Mouse (Mus musculus) kidney, embryonic 14.5 days (tissue): ENCODE measurements at regions not wholly inside any gene's neighbourhood (a gene's known extent, or its start where the extent isn't known, plus 50 kb on each side); places are given as distances from the start of the nearest gene placed in this dataset.

Source experiments
- ATAC-seq: fragments of 200-750 bp; cut with Nextera tagmentation; 2 replicates; pipeline ENCODE4 v1.8.0; 2017; ENCODE audit warnings: moderate number of reproducible peaks, mild to moderate bottlenecking, moderate TSS enrichment, moderate library complexity; ENCODE audit not compliant: low FRiP score, low TSS enrichment
- H3K27ac ChIP-seq: fragments of 300-500 bp; sonication (generic); 2 replicates; pipeline ENCODE4 v1.5.1; 2014; ENCODE audit warnings: low read depth, mild to moderate bottlenecking, low read length, moderate library complexity, mixed read lengths
- H3K27me3 ChIP-seq: fragments of 300-500 bp; sonication (generic); 2 replicates; pipeline ENCODE4 v1.6.1; 2014; ENCODE audit warnings: mild to moderate bottlenecking, low read length; ENCODE audit not compliant: control insufficient read depth, insufficient read depth
- H3K36me3 ChIP-seq: fragments of 300-500 bp; sonication (generic); 2 replicates; pipeline ENCODE4 v1.6.1; 2014; ENCODE audit warnings: low read length, mixed read lengths; ENCODE audit not compliant: control insufficient read depth, insufficient read depth
- H3K4me1 ChIP-seq: fragments of 300-500 bp; sonication (generic); 2 replicates; pipeline ENCODE4 v1.6.1; 2014; ENCODE audit warnings: low read length, mixed read lengths; ENCODE audit not compliant: control insufficient read depth, insufficient read depth
- H3K4me2 ChIP-seq: fragments of 300-500 bp; sonication (generic); replicated peaks from 2 replicates; pipeline ENCODE4 v1.6.1; 2014; ENCODE audit warnings: low read depth, mild to moderate bottlenecking, low read length
- H3K4me3 ChIP-seq: fragments of 300-500 bp; sonication (generic); 2 replicates; pipeline ENCODE4 v1.5.1; 2014; ENCODE audit warnings: mild to moderate bottlenecking, low read length
- H3K9ac ChIP-seq: fragments of 300-500 bp; sonication (generic); 2 replicates; pipeline ENCODE4 v1.6.1; 2014; ENCODE audit warnings: low read depth, mild to moderate bottlenecking, low read length, moderate library complexity
- H3K9me3 ChIP-seq: fragments of 300-500 bp; sonication (generic); 2 replicates; pipeline ENCODE4 v1.6.1; 2016; ENCODE audit warnings: low read length; ENCODE audit not compliant: control insufficient read depth
- WGBS: fragments of 180-500 bp; shearing (Covaris S2); extraction: QIAGEN DNeasy Blood & Tissue Kit; methylation state at CpG from one replicate; pipeline ENCODE4 v1.1.7; 2014; 5-methylcytosine and 5-hydroxymethylcytosine counted together

DNA sequence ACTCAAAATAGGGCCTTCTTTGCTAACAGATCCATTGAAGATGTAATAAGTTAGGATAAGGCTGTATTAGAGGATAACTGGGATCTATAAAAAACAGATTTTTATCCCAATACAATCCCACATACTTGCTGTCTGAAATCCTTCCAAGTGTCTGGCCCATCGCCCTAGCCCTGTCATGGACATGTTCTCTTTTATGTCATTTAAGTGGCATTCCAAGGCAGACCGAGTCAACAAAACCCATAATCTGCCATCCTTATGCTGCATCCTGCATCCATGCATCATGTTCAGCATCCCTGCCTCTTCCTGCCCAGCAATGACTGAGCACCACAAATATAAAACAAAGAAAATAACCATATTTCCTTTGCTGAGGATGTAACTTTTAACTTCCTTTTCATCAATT is 108.3 kb upstream of the Tab2 start:
- H3K9ac ChIP-seq: no peak overlapping the region
- no peak overlapping the region for H3K4me2 ChIP-seq
- H3K4me3 ChIP-seq: no peak overlapping the region
- WGBS: 86% methylated on average over 2 of the region's 2 CpGs
- H3K36me3 ChIP-seq: no peaks in the 10 kb centered on the region
- no peak overlapping the region for H3K27ac ChIP-seq
- ATAC-seq: no peak
- no peaks in the 10 kb centered on the region for H3K4me1 ChIP-seq
- no peaks in the 10 kb centered on the region for H3K9me3 ChIP-seq
- no peaks in the 10 kb centered on the region for H3K27me3 ChIP-seq

DNA sequence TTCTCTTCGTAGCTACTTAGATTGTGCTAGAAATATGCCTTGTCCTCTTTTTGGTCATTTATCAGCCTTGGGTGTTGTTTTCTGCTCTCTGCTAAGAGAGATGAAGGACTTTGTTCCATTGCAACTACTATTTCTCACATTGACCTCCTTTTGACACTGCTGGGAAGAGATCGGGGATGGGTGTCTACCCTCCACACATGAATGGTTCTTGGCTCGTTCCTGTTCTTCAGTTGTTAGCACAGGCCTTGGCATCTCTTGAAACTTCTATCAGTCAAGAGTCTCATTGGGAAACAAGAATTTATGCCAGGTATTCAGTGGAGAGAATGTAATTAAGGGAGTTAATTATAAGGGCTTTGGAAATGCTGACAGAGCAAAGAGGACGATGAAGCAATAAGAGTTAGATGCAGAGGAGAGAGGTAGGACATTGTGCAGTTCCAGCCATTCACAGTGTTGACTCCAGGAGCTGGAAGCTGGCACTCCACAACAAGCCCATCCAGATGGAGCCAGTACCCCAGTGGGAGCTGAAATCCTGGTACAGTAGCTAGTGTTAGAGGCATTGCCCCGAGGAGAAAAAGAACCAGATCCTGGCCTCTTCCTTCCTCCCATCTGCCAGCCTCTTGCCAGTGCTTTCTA is 107.5 kb upstream of the Tab2 start:
- ATAC-seq: no peak
- Histone ChIP-seq H3K27ac (no peak overlapping the region), H3K4me3 (no peak overlapping the region), H3K9me3 (no peaks in the 10 kb centered on the region), H3K4me2 (no peak overlapping the region), H3K27me3 (no peaks in the 10 kb centered on the region), H3K36me3 (no peaks in the 10 kb centered on the region), H3K9ac (no peak overlapping the region), H3K4me1 (no peaks in the 10 kb centered on the region)
- WGBS: 65% methylated on average over 5 of the region's 5 CpGs

DNA sequence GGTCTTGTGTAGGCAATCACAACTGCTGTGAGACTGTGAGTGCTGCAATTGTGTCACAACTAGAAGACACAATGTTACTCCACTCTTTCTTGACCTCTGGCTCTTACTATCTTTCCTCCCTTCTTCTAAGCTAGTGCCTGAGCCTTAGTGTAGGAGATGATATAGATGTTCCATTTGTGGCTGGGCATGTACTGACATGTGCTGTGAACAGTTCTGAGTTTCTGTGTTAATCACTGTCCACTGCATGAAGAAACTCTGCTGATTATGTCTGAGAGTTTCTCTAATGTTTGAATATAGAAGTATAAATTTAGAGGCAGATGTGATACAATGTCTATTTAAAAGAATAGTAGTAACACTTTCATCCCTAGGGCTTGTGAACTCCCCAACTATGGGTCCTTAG is 105.0 kb upstream of the Tab2 start:
- Histone ChIP-seq H3K27ac (no peak overlapping the region), H3K9ac (no peak overlapping the region), H3K4me2 (no peak overlapping the region), H3K27me3 (no peaks in the 10 kb centered on the region), H3K4me1 (no peaks in the 10 kb centered on the region), H3K9me3 (no peaks in the 10 kb centered on the region), H3K4me3 (no peak overlapping the region), H3K36me3 (no peaks in the 10 kb centered on the region)
- no peak for ATAC-seq

DNA sequence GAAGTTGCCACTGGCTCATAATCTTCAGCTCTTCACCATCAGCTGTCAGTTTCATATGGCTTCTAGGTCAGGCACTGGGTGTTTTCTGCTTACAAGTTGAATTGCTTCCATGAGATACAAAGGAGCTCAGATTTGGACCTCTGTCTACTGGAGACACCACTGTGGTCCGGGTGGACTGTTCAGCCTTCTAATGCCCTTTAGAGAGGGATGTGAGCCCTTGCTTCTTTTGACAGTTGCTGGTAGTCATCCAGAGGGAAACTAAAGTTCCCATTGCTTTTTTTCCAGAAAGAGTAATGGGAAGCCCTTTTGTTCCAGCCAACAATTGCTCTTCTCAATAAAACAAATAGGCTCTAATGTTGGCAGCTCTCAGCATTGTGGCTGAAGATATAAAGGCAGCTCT is 103.7 kb upstream of the Tab2 start:
- no peak for ATAC-seq
- H3K27me3 ChIP-seq: no peaks in the 10 kb centered on the region
- H3K9ac ChIP-seq: no peak overlapping the region
- no peaks in the 10 kb centered on the region for H3K4me1 ChIP-seq
- H3K4me2 ChIP-seq: no peak overlapping the region
- H3K36me3 ChIP-seq: no peaks in the 10 kb centered on the region
- 89% methylated on average over 1 of the region's 1 CpGs for WGBS
- H3K9me3 ChIP-seq: no peaks in the 10 kb centered on the region
- no peak overlapping the region for H3K4me3 ChIP-seq
- H3K27ac ChIP-seq: no peak overlapping the region

DNA sequence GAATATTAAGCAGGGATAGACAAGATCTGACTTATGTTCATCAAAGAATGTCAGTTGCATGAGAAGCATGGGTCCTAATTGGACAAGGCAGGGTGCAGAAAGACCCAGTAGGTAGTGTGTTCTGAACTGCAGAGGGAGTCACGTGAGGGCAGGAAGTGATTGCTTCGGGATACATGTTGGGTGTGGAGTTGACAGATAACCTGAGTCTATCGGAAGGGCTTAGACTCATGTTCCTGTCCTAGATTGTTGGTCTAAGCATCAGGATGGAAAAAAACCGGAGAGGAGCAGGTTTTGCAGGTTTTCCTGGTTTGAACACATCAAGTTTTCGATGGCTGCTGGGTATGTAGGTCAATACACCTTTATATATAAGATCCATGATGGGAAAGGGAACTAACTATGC is 101.8 kb upstream of the Tab2 start:
- Histone ChIP-seq H3K27ac (no peak overlapping the region), H3K27me3 (no peaks in the 10 kb centered on the region), H3K4me2 (no peak overlapping the region), H3K9ac (no peak overlapping the region), H3K4me1 (no peaks in the 10 kb centered on the region), H3K9me3 (no peaks in the 10 kb centered on the region), H3K36me3 (no peaks in the 10 kb centered on the region), H3K4me3 (no peak overlapping the region)
- no peak for ATAC-seq
- 84% methylated on average over 5 of the region's 5 CpGs for WGBS

DNA sequence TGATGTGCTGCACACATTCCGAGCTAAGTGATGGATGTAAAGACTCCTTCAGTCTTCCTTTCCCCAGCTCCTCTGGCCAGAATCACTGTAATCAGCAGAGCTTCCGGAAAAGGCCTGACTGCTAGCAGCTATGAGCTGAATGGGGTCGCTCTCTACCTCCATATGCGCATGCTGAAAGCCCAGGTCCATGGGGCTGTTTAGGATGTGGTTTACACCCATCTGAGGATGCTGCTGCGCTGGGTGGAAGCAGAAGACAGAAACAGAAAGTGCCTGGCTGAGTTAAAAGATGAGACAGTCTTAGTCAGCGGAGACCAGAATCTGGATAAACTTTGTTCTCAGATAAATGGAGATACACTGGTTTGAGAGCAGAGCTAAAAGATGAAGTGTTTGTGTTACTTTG is 99.3 kb upstream of the Tab2 start:
- Histone ChIP-seq H3K27ac (no peak overlapping the region), H3K36me3 (no peaks in the 10 kb centered on the region), H3K4me3 (no peak overlapping the region), H3K9me3 (no peaks in the 10 kb centered on the region), H3K9ac (no peak overlapping the region), H3K27me3 (no peaks in the 10 kb centered on the region), H3K4me2 (no peak overlapping the region), H3K4me1 (no peaks in the 10 kb centered on the region)
- 75% methylated on average over 6 of the region's 6 CpGs for WGBS
- no peak for ATAC-seq

DNA sequence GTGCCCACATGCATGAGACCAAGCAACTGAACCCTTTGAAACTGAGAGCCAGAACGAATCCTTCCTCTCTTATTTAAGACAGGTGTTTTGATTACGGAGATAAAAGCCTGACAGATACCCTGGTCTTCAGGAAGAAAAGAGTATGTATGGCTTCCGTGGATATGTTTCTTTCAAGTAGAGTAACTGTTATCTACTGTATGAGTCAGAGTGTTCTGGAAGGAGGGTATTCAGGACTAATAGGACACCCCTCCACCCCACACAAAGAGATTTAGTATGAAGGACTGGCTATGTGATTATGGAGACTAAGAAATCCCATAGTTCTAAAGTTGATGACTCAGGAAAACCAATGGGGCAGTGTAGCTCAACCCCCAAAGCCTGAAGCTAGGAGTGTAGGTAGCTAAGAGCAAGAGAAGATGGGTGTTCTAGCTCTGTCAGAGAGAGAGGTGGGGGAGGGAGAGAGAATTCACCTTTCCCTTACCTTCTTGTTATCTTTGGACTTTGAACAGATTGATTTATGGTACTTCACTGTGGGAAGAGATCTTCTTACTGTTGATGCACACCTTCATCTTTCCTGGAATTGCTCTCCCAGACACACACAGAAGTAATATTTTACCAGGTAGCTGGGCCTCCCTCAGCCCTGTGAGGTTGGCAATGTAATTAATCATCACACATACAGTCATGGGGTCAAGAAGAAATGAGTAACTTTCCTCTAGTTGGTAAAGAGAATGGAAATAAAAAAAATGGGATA is 87.6 kb upstream of the Tab2 start:
- Histone ChIP-seq H3K4me1 (no peaks in the 10 kb centered on the region), H3K9ac (no peak overlapping the region), H3K9me3 (no peaks in the 10 kb centered on the region), H3K36me3 (no peaks in the 10 kb centered on the region), H3K4me2 (no peak overlapping the region), H3K27me3 (no peaks in the 10 kb centered on the region), H3K4me3 (no peak overlapping the region), H3K27ac (no peak overlapping the region)
- WGBS: 91% methylated on average over 3 of the region's 3 CpGs
- ATAC-seq: no peak

DNA sequence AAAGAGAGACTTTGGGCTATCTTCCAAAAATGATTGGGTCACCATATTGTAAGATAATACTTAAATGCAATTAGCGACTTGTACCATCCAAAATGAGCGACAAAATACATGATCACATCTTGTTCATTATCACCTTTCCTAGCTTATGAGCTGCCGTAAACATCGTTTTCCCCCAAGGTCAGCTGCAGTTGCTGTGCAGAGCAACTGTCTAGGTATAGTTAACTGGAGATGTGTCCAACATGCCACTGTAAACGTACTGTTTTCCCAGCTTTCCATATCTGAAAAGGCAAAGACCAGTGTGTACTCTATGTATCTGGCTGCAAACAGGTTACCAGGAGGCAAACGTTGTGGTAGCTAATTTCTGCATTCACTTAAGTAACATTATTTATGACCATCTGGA is 86.3 kb upstream of the Tab2 start:
- no peaks in the 10 kb centered on the region for H3K36me3 ChIP-seq
- no peak overlapping the region for H3K4me2 ChIP-seq
- H3K9me3 ChIP-seq: no peaks in the 10 kb centered on the region
- peaks cover 6% of the 10 kb centered on the region; the same call in 1 of the 2 replicates for H3K4me1 ChIP-seq
- no peak overlapping the region for H3K27ac ChIP-seq
- no peak overlapping the region for H3K9ac ChIP-seq
- WGBS: 79% methylated on average over 6 of the region's 6 CpGs
- no peak overlapping the region for H3K4me3 ChIP-seq
- H3K27me3 ChIP-seq: no peaks in the 10 kb centered on the region
- ATAC-seq: no peak

DNA sequence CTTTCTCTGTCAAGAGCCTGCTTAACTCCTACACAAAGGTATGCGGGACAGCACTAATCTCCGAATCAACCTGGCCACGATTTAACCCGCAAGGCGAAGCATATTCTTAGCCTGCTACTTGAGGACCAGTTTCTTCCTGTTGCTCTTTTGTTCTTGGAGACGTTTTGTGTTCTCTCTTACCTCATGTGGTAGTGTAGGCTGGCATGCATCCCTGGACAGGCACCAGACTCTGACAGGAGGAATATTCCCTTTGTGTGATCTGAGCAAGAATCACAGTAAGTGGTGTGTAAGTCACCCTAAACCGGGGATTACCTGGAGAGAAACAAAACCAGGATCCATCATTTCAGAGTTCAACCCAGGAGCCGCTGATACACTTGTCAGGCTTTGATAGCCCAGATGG is 85.8 kb upstream of the Tab2 start:
- WGBS: 58% methylated on average over 8 of the region's 8 CpGs
- H3K36me3 ChIP-seq: no peaks in the 10 kb centered on the region
- no peak overlapping the region for H3K9ac ChIP-seq
- peaks cover 6% of the 10 kb centered on the region; the same call in 1 of the 2 replicates for H3K4me1 ChIP-seq
- no peak overlapping the region for H3K4me3 ChIP-seq
- ATAC-seq: no peak
- no peaks in the 10 kb centered on the region for H3K9me3 ChIP-seq
- no peak overlapping the region for H3K27ac ChIP-seq
- no peaks in the 10 kb centered on the region for H3K27me3 ChIP-seq
- no peak overlapping the region for H3K4me2 ChIP-seq
